Mouse (Mus musculus) embryonic facial prominence, embryonic 12.5 days (tissue): ENCODE results near the gene Lpin3. TPM values are rescaled to one million over a fixed set of nuclear protein-coding genes. Genes with fewer than 3 reads are reported as not detected.

Source experiments
- ATAC-seq: fragments of 200-750 bp; cut with Nextera tagmentation; 2 replicates; pipeline ENCODE4 v1.8.0; 2017; ENCODE audit not compliant: insufficient number of reproducible peaks, insufficient read depth, low FRiP score, low TSS enrichment
- H3K27ac ChIP-seq: fragments of 300-500 bp; sonication (generic); 2 replicates; pipeline ENCODE4 v1.5.1; 2016; ENCODE audit warnings: mild to moderate bottlenecking
- H3K27me3 ChIP-seq: fragments of 300-500 bp; sonication (generic); 2 replicates; pipeline ENCODE4 v1.6.1; 2016; ENCODE audit warnings: mild to moderate bottlenecking, moderate library complexity
- H3K36me3 ChIP-seq: fragments of 300-500 bp; sonication (generic); 2 replicates; pipeline ENCODE4 v1.6.1; 2016; ENCODE audit warnings: mild to moderate bottlenecking
- H3K4me1 ChIP-seq: fragments of 300-500 bp; sonication (generic); 2 replicates; pipeline ENCODE4 v1.6.1; 2016
- H3K4me2 ChIP-seq: fragments of 300-500 bp; sonication (generic); replicated peaks from 2 replicates; pipeline ENCODE4 v1.6.1; 2016; ENCODE audit warnings: mild to moderate bottlenecking, moderate library complexity
- H3K4me3 ChIP-seq: fragments of 300-500 bp; sonication (generic); 2 replicates; pipeline ENCODE4 v1.5.1; 2016; ENCODE audit warnings: mild to moderate bottlenecking
- H3K9ac ChIP-seq: fragments of 300-500 bp; sonication (generic); 2 replicates; pipeline ENCODE4 v1.6.1; 2016; ENCODE audit warnings: mild to moderate bottlenecking, moderate library complexity
- H3K9me3 ChIP-seq: fragments of 300-500 bp; sonication (generic); 2 replicates; pipeline ENCODE4 v1.6.1; 2016; ENCODE audit warnings: mild to moderate bottlenecking, moderate library complexity
- WGBS: fragments of 180-500 bp; shearing (Covaris S2); methylation state at CpG from one replicate; pipeline ENCODE4 v1.1.7; 2016; 5-methylcytosine and 5-hydroxymethylcytosine counted together
- polyA plus RNA-seq: library from polyadenylated mRNA; unstranded; fragments of >200 nt; fragmentation: Nextera tagmentation; extraction: Ambion mirVana; gene quantifications from 2 replicates; pipeline ENCODE4 v1.2.1, GENCODE M21; 2016

Lpin3 gene
- polyA plus RNA-seq, 1 experiment from 2014 or later = 2.1 TPM

DNA sequence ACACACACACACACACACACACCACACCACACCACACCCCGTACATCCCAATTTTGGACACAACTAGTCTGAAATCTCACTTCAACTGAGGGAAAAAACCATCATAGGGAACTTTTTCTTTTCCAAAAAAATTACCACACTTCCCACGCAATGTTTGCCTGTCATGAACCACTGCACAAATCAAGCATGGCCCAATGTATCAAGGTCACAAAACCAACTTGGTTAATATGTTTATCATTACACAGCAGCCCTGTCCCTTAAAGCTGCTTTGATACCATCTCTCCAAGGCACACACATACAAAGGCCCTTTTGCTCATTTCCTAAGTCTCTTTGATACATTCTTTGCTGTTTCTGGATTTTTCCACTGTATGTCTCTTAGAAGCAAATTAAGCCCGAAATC lies 9.2 kb upstream of the Lpin3 start:
- ATAC-seq = no peak
- Histone ChIP-seq H3K9ac (no peak overlapping the region), H3K4me1 (peaks cover 5% of the 10 kb centered on the region), H3K27ac (no peak overlapping the region), H3K9me3 (no peaks in the 10 kb centered on the region), H3K4me2 (no peak overlapping the region), H3K27me3 (no peaks in the 10 kb centered on the region), H3K4me3 (no peak overlapping the region), H3K36me3 (no peaks in the 10 kb centered on the region)
- WGBS = 81% methylated on average over 3 of the region's 3 CpGs

DNA sequence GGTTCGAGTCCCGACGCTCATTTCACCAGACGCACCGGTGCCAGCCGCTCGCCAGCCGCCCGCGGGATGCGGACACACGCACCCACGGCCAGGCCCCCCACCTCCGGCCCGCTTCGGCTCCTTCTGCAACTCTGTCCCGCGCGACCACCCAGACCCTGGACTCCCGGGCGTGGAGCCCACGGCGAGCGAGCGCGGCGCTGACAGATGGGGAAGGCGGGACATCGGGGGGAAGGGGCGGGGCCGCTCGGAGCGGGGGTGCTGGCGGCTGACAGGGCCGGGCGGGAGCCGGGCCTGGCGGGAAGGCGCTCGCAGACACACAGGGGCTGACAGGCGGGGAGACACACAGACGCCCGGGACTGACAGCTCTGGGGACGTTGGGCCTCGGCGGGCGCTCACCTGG lies 8.1 kb upstream of the Lpin3 start:
- no peaks in the 10 kb centered on the region for H3K27me3 ChIP-seq
- H3K4me3 ChIP-seq = peak overlapping the region; percentile 86
- peak overlapping the region; percentile 97 for H3K27ac ChIP-seq
- peaks cover 5% of the 10 kb centered on the region for H3K4me1 ChIP-seq
- ATAC-seq = peak; percentile 87
- no peaks in the 10 kb centered on the region for H3K9me3 ChIP-seq
- peak overlapping the region; percentile 96 for H3K9ac ChIP-seq
- peak overlapping the region; percentile 85 for H3K4me2 ChIP-seq
- under 1% methylated on average over 45 of the region's 47 CpGs for WGBS
- no peaks in the 10 kb centered on the region for H3K36me3 ChIP-seq

DNA sequence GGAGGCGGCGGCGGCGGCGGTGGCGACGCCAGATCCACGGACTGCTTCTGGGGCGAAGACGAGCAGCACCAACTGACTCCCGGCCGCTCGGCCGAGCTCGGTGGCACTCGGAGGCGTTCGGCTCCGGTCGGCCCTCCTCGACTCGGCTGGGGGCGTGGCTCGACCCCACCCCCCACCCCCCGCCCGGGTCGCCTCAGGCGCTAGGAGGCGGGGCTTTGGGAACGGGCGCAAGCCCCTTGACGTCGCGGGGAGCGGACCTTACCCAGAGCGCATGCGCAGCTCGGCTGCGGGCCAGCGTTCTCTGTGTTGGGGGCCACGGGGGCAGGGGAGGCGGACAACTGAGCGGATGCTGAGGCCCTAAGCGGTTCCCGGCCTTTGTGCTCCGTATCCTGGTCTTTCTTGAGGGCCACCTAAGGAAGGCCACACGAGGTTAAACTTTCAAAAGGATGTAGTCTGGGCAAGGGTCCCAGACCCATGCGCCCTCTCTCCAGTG lies 7.5 kb upstream of the Lpin3 start, which contains the start of gene Zhx3:
Gene Zhx3 (minus strand): TSS at position 109 of the 493 bp plus-strand sequence.
- peak; percentile 95 for ATAC-seq
- WGBS = under 1% methylated on average over 40 of the region's 48 CpGs
- no peaks in the 10 kb centered on the region for H3K9me3 ChIP-seq

DNA sequence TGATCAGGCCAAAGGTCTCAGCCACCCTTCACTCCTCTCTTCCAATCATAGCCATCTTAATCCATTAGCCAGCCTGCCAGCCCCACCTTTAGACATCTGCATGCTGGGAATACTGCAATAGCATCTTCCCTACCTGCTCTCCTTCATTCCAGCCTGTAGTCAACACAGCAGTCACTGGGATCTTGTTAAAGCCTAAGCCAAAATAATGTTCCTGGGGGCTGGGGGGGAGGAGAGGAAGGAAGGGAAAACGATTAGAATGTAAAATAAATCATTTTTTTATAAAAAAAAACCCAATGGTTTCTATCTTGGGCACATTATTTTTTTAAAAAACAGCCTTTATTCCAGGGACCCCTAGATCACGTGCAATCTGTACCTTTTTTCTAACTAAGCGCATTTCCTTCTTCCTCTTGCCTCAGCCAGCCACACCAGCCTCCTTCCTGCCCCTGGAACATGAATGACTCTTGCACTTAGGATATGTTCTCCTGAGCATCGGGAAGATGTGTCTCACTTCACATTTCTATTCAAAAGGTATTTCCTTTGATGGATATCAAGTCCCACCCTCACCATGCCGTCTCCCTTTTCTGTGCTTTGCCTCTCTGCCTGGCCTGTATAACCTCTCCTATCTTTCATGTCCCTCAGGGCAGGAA lies 6.1 kb upstream of the Lpin3 start:
- no peak for ATAC-seq
- no peak overlapping the region for H3K4me2 ChIP-seq
- no peak overlapping the region for H3K4me3 ChIP-seq
- WGBS = 76% methylated on average over 5 of the region's 5 CpGs
- no peaks in the 10 kb centered on the region for H3K36me3 ChIP-seq
- no peaks in the 10 kb centered on the region for H3K9me3 ChIP-seq
- H3K4me1 ChIP-seq = peaks cover 5% of the 10 kb centered on the region
- no peak overlapping the region for H3K27ac ChIP-seq
- H3K9ac ChIP-seq = no peak overlapping the region
- H3K27me3 ChIP-seq = no peaks in the 10 kb centered on the region

More for the DNA sequence above, 7.5 kb upstream of the Lpin3 start, which contains the start of gene Zhx3:
- peak within 1 kb of the TSS; percentile 97 for H3K27ac ChIP-seq
- H3K27me3 ChIP-seq = no peaks in the 10 kb centered on the region
- peak within 1 kb of the TSS; percentile 96 for H3K9ac ChIP-seq
- peaks cover 5% of the 10 kb centered on the region for H3K4me1 ChIP-seq
- peak within 1 kb of the TSS; percentile 86 for H3K4me3 ChIP-seq
- peak within 1 kb of the TSS; percentile 85 for H3K4me2 ChIP-seq
- no peaks in the 10 kb centered on the region for H3K36me3 ChIP-seq

DNA sequence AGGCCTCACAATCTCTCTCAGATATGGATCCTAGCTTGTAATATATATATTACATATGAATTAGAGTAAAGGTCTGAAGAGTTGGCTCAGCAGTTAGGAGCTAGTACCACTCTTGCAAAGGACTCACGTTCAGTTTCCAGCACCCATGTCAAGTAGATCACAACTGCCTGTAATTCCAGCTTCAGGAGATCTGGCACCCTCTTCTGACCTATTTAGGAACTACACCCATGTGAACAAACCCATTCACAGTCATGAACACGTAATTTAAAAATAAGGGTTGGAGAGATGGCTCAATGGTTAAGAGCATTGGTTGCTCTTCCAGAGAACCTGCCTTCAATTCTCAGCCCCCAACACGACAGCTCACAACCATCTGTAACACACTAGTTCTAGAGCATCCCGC lies 4.4 kb upstream of the Lpin3 start:
- Histone ChIP-seq H3K4me2 (no peak overlapping the region), H3K36me3 (no peaks in the 10 kb centered on the region), H3K27me3 (no peaks in the 10 kb centered on the region), H3K27ac (no peak overlapping the region), H3K9me3 (no peaks in the 10 kb centered on the region), H3K4me3 (no peak overlapping the region), H3K9ac (no peak overlapping the region), H3K4me1 (peaks cover 5% of the 10 kb centered on the region)
- ATAC-seq = no peak
- WGBS = 77% methylated on average over 4 of the region's 4 CpGs

DNA sequence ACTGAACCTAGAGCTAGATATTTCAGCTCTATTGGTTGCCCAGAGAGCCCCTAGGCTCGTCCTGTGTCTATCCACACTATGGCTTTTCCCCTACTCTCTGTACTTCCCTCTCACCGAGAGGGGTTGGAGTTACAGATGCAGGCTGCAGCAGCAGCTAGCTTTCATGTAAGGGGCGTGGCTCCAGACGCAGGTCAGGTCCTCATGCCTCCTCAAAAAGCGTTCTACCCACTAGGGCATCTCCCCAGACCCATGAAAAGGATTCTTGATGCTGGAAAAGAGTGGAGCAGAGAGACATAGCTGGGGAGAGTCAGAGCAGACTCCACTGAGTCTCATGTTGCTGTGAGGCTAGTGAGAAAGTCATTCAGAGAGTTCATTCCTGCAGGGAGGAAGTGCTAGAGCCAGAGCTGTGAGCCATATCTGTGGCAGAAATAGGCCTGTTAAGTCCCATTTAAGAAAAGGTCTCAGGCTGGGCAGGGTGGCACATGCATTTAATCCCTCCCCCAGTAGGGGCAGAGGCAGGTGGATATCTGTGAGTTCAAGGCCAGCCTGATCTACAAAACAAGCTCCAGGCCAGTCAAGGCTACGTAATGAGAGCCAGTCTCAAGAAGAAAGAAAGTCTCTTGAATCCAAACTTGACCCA lies 1.1 kb downstream of the Lpin3 start:
- Histone ChIP-seq H3K27me3 (no peaks in the 10 kb centered on the region), H3K9me3 (no peaks in the 10 kb centered on the region), H3K4me1 (no peaks in the 10 kb centered on the region), H3K27ac (no peak overlapping the region), H3K9ac (no peak overlapping the region), H3K36me3 (no peaks in the 10 kb centered on the region), H3K4me3 (no peak overlapping the region), H3K4me2 (no peak overlapping the region)
- WGBS = 59% methylated on average over 6 of the region's 6 CpGs
- no peak for ATAC-seq

DNA sequence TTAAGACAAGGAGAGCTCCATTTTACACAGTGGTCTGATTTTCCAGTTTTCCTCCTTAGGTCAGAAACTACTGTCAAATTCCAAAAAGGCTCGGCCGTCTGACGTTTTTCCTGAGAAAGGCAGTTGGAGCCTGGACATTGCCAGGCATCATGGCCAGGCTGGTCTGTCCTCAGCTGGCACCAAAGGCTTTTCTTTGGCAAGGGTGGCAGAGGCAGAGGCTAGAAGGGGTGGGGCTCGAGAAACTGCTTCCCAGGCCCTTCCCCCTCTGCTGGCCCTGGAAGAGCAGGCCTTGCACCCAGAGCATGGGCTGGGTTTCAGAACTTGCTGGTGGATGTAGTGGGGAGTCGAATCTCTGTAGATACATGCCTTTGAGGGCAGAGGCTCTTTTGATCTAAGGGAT lies 2.0 kb downstream of the Lpin3 start:
- H3K4me2 ChIP-seq = no peak overlapping the region
- H3K9ac ChIP-seq = no peak overlapping the region
- no peak overlapping the region for H3K4me3 ChIP-seq
- no peaks in the 10 kb centered on the region for H3K9me3 ChIP-seq
- no peaks in the 10 kb centered on the region for H3K36me3 ChIP-seq
- WGBS = 77% methylated on average over 5 of the region's 5 CpGs
- no peak for ATAC-seq
- H3K4me1 ChIP-seq = no peaks in the 10 kb centered on the region
- no peaks in the 10 kb centered on the region for H3K27me3 ChIP-seq
- no peak overlapping the region for H3K27ac ChIP-seq

DNA sequence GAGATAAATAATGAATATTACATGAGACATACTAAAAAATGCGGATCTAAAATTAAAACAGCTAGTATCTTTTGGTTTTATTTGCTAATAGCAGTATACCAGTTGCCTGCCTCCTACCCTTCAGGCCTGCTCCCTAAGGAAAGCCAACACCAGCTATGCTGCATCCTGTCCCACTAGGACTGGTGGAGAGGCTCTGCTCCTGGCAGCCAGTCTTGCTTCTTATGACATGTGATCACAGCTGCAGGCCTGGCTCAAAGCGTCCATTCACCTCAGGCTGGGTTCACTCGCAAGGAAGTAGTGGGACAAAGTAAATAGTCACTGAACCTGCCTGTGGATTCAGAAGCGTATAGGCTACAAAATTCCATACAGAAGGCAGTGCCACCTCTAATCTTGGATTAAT lies 3.4 kb downstream of the Lpin3 start:
- WGBS = 77% methylated on average over 4 of the region's 4 CpGs
- Histone ChIP-seq H3K36me3 (no peaks in the 10 kb centered on the region), H3K4me2 (no peak overlapping the region), H3K9me3 (no peaks in the 10 kb centered on the region), H3K9ac (no peak overlapping the region), H3K4me1 (no peaks in the 10 kb centered on the region; the same call in 1 of the 2 replicates), H3K27ac (no peak overlapping the region), H3K4me3 (no peak overlapping the region), H3K27me3 (no peaks in the 10 kb centered on the region)
- ATAC-seq = no peak

DNA sequence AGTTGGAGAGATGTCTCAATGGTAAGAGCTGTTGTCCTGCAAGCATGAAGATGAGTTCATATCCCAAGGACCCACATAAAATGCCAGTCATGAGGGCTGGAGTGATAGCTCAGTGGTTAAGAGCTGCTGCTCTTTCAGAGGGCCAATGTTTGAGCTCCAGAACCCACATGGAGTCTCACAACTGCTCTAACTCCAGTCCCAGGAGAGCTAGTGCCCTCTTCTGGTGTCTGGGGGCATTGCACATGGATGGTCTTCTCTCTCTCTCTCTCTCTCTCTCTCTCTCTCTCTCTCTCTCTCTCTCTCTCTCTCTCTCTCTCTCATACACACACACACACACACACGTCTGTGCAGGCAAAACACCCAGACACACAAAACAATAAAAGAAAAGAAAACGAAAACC lies 4.4 kb downstream of the Lpin3 start:
- Histone ChIP-seq H3K9ac (no peak overlapping the region), H3K4me2 (no peak overlapping the region), H3K4me1 (no peaks in the 10 kb centered on the region; the same call in 1 of the 2 replicates), H3K27me3 (no peaks in the 10 kb centered on the region), H3K4me3 (no peak overlapping the region), H3K9me3 (no peaks in the 10 kb centered on the region), H3K36me3 (no peaks in the 10 kb centered on the region), H3K27ac (no peak overlapping the region)
- 26% methylated on average over 2 of the region's 2 CpGs for WGBS
- ATAC-seq = no peak

DNA sequence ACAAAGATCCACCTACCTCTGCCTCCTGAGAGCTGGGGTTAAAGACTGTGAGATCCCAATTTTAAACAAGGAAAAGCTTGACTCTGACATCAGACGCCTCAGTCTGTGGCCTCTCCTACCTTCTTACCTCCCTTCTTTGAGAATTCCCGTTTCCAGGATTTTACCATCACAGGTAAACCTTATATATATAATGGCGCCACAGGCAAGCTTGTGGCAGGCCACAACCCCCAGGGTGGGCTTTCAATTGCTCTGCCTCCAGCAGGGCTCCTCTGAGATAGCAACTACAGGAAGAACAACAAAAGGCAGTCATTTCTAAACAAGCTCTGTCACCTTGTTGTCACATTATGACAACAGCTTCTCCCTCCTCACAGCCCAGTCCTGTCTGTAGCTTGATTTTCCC lies 5.8 kb downstream of the Lpin3 start:
- H3K9ac ChIP-seq = no peak overlapping the region
- no peak overlapping the region for H3K4me2 ChIP-seq
- H3K27me3 ChIP-seq = no peaks in the 10 kb centered on the region
- H3K4me3 ChIP-seq = no peak overlapping the region
- H3K9me3 ChIP-seq = no peaks in the 10 kb centered on the region
- ATAC-seq = no peak
- H3K27ac ChIP-seq = no peak overlapping the region
- no peaks in the 10 kb centered on the region for H3K36me3 ChIP-seq
- 77% methylated on average over 3 of the region's 3 CpGs for WGBS
- H3K4me1 ChIP-seq = no peaks in the 10 kb centered on the region; the same call in 1 of the 2 replicates

DNA sequence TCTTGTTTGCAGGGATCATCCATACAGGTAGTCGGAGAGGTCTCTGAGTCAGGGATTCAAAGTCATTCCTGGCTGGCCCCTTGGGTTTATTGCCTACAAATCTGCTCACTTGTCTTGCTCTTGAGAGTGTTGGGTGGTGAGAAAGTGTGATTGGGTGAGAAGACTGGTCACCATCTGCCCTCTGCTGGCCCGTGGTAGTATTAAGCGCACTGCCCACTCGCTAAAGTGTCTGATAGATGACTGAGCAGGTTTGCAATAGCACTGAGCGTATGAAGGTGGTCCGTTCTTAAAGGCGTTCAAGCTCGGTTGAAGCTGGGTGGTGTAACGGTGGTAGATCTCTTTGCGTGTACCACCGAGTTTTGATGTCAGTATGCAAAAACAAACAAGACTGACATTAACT lies 6.8 kb downstream of the Lpin3 start:
- Histone ChIP-seq H3K9ac (peak overlapping the region; percentile 15; the same call in 1 of the 2 replicates), H3K4me2 (peak overlapping the region; percentile 91), H3K27ac (no peak overlapping the region), H3K4me3 (peak overlapping the region; percentile 43), H3K27me3 (no peaks in the 10 kb centered on the region), H3K4me1 (no peaks in the 10 kb centered on the region; the same call in 1 of the 2 replicates), H3K9me3 (no peaks in the 10 kb centered on the region), H3K36me3 (no peaks in the 10 kb centered on the region)
- ATAC-seq = peak; percentile 66; the same call in 1 of the 2 replicates
- 3% methylated on average over 11 of the region's 11 CpGs for WGBS

DNA sequence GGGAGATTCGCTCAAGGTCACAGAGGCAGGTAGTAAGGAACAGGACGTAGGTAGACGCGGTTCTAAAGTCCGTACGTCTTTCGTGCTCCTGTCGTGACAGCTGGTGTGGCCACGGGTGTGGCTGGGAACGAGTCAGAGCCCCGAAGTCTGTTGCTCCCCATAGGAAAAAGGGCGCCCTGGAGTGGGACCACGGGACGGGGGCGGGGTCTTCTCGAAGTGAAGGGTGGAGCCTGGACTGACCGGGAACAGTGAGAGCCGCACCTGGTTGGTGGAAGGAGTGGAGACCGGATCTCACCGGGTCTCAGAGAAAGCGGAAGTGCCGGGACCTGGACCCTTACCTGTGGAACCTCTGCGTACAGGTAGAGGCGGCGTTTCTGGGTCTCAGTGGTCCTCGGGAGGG lies 7.4 kb downstream of the Lpin3 start:
- peak overlapping the region; percentile 15 for H3K9ac ChIP-seq
- H3K4me2 ChIP-seq = peak overlapping the region; percentile 91
- under 1% methylated on average over 26 of the region's 26 CpGs for WGBS
- no peak overlapping the region for H3K27ac ChIP-seq
- no peaks in the 10 kb centered on the region; the same call in 1 of the 2 replicates for H3K4me1 ChIP-seq
- peak; percentile 82 for ATAC-seq
- no peaks in the 10 kb centered on the region for H3K27me3 ChIP-seq
- no peaks in the 10 kb centered on the region for H3K36me3 ChIP-seq
- H3K9me3 ChIP-seq = no peaks in the 10 kb centered on the region
- H3K4me3 ChIP-seq = peak overlapping the region; percentile 43
